Mouse (Mus musculus) naive thymus-derived CD4-positive, alpha-beta T cell, adult 5 months (primary cell): ENCODE data around the gene Fpr-rs4. TPM values are rescaled to one million over a fixed set of nuclear protein-coding genes. Genes with fewer than 3 reads are reported as not detected.

Experiments
- polyA plus RNA-seq: library from polyadenylated mRNA; unstranded; fragments of 100-300 nt; shearing (Covaris generic); gene quantifications from one replicate; pipeline ENCODE4 v1.2.1, GENCODE M21; 2017

Gene Fpr-rs4
- polyA plus RNA-seq: not detected

DNA sequence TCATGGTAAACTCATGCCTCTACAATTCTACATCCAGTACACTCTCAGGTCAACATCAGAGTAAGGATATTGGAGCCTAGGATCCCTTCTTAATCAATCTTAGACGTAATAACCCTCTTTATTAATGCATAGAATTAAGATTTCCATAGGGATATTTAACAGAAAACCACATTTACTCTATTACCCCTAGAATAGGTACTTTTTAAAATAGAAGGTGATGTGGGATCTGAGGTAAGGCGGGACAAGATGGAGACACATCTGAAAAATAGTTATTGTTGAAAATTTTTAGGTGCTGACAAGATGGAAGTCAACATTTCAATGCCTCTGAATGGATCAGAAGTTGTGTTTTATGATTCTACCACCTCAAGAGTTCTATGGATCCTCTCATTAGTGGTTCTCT, at the start of gene Fpr-rs4:
TSS of gene Fpr-rs4 (plus strand) at position 301 of the 400 bp plus-strand sequence.

GRCm38 (mm10) chr17:18049124-18049523, 27.6 kb downstream of the Fpr-rs4 start, which contains the start of gene Vmn2r124:
Gene Vmn2r124 (plus strand): TSS chr17:18049424.

Other genes with a start within 250 kb of the Fpr-rs4 start
- 3.5 TPM for gene Spaca6, start 194.6 kb upstream of the Fpr-rs4 start, polyA plus RNA-seq
- not detected for gene Has1, start 166.5 kb upstream of the Fpr-rs4 start, polyA plus RNA-seq
- not detected for gene Fpr1, start 137.8 kb upstream of the Fpr-rs4 start, polyA plus RNA-seq
- gene Fpr2, start 133.9 kb upstream of the Fpr-rs4 start, polyA plus RNA-seq: not detected
- not detected for gene Fpr3, start 133.9 kb upstream of the Fpr-rs4 start, polyA plus RNA-seq
- gene Vmn2r124, start 27.7 kb downstream of the Fpr-rs4 start, polyA plus RNA-seq: not detected
- gene Vmn2r91, start 63.3 kb downstream of the Fpr-rs4 start, polyA plus RNA-seq: not detected
- gene Vmn2r92, start 130.2 kb downstream of the Fpr-rs4 start, polyA plus RNA-seq: 0.06 TPM